Mouse (Mus musculus) stomach, embryonic 15.5 days (tissue): ENCODE measurements at regions not wholly inside any gene's neighbourhood (a gene's known extent, or its start where the extent isn't known, plus 50 kb on each side); places are given as distances from the start of the nearest gene placed in this dataset.

Source experiments
- ATAC-seq: fragments of 200-750 bp; cut with Nextera tagmentation; 2 replicates; pipeline ENCODE4 v1.8.0; 2017; ENCODE audit warnings: low read depth, moderate number of reproducible peaks, moderate TSS enrichment; ENCODE audit not compliant: insufficient read depth, low FRiP score
- H3K27ac ChIP-seq: fragments of 300-500 bp; sonication (generic); 2 replicates; pipeline ENCODE4 v1.5.1; 2015; ENCODE audit warnings: mild to moderate bottlenecking, inconsistent platforms
- H3K27me3 ChIP-seq: fragments of 300-500 bp; sonication (generic); replicated peaks from 2 replicates; pipeline ENCODE4 v1.6.1; 2015; ENCODE audit warnings: inconsistent platforms
- H3K36me3 ChIP-seq: fragments of 300-500 bp; sonication (generic); 2 replicates; pipeline ENCODE4 v1.6.1; 2015; ENCODE audit warnings: inconsistent platforms
- H3K4me1 ChIP-seq: fragments of 300-500 bp; sonication (generic); 2 replicates; pipeline ENCODE4 v1.6.1; 2015; ENCODE audit warnings: inconsistent platforms
- H3K4me2 ChIP-seq: fragments of 300-500 bp; sonication (generic); 2 replicates; pipeline ENCODE4 v1.6.1; 2015; ENCODE audit warnings: mild to moderate bottlenecking, inconsistent platforms
- H3K4me3 ChIP-seq: fragments of 300-500 bp; sonication (generic); replicated peaks from 2 replicates; pipeline ENCODE4 v1.5.1; 2015; ENCODE audit warnings: inconsistent platforms
- H3K9ac ChIP-seq: fragments of 300-500 bp; sonication (generic); 2 replicates; pipeline ENCODE4 v1.6.1; 2015; ENCODE audit warnings: inconsistent platforms
- H3K9me3 ChIP-seq: fragments of 300-500 bp; sonication (generic); 2 replicates; pipeline ENCODE4 v1.6.1; 2016; ENCODE audit warnings: inconsistent platforms
- WGBS: fragments of 180-500 bp; shearing (Covaris S2); methylation state at CpG from one replicate; pipeline ENCODE4 v1.1.7; 2015; 5-methylcytosine and 5-hydroxymethylcytosine counted together

- no peak overlapping the region for H3K27ac ChIP-seq
- H3K9ac ChIP-seq, result no peak overlapping the region
- H3K27me3 ChIP-seq, result no peaks in the 10 kb centered on the region
- no peak overlapping the region for H3K4me3 ChIP-seq
- H3K4me2 ChIP-seq, result no peak overlapping the region
- H3K4me1 ChIP-seq, result no peaks in the 10 kb centered on the region
- WGBS, result 40% methylated on average over 7 of the region's 7 CpGs
- no peaks in the 10 kb centered on the region for H3K36me3 ChIP-seq
- ATAC-seq, result no peak
- no peaks in the 10 kb centered on the region for H3K9me3 ChIP-seq
These were observed 53.8 kb upstream of the Lrig3 start for GRCm38 (mm10) chr10:125912207-125912606.
